Mouse (Mus musculus) erythroblast, embryonic 14.5 days (primary cell): ENCODE measurements around the gene Letmd1.

Source experiments
- GATA1 ChIP-seq: IDR thresholded peaks from 2 replicates; pipeline ENCODE4 v1.6.1; 2012; ENCODE audit warnings: low read length, inconsistent platforms, mixed read lengths
- TAL1 ChIP-seq: IDR thresholded peaks from 3 replicates; pipeline ENCODE4 v1.6.1; 2012; ENCODE audit warnings: low read length, inconsistent platforms, mixed read lengths

GRCm38 (mm10) chr15:100449495-100449894 is 19.3 kb upstream of the Letmd1 start:
- no peak for TF ChIP-seq GATA1
- no peak for TF ChIP-seq TAL1
